Mouse (Mus musculus) heart, embryonic 12.5 days (tissue): ENCODE results near the gene Rgs7bp. TPM values are rescaled to one million over a fixed set of nuclear protein-coding genes. Genes with fewer than 3 reads are reported as not detected.

Experiments
- ATAC-seq: fragments of 200-750 bp; cut with Nextera tagmentation; 2 replicates; pipeline ENCODE4 v1.8.0; 2017; ENCODE audit warnings: moderate TSS enrichment, moderate library complexity; ENCODE audit not compliant: insufficient number of reproducible peaks, low FRiP score
- H3K27ac ChIP-seq: fragments of 300-500 bp; sonication (generic); 2 replicates; pipeline ENCODE4 v1.5.1; 2016; ENCODE audit warnings: mild to moderate bottlenecking, moderate library complexity; ENCODE audit not compliant: poor library complexity, severe bottlenecking
- H3K27me3 ChIP-seq: fragments of 300-500 bp; sonication (generic); replicated peaks from 2 replicates; pipeline ENCODE4 v1.6.1; 2016; ENCODE audit warnings: mild to moderate bottlenecking, moderate library complexity
- H3K36me3 ChIP-seq: fragments of 300-500 bp; sonication (generic); 2 replicates; pipeline ENCODE4 v1.6.1; 2016; ENCODE audit warnings: mild to moderate bottlenecking, moderate library complexity
- H3K4me1 ChIP-seq: fragments of 300-500 bp; sonication (generic); replicated peaks from 2 replicates; pipeline ENCODE4 v1.6.1; 2016; ENCODE audit warnings: mild to moderate bottlenecking
- H3K4me2 ChIP-seq: fragments of 300-500 bp; sonication (generic); 2 replicates; pipeline ENCODE4 v1.6.1; 2016; ENCODE audit warnings: mild to moderate bottlenecking, moderate library complexity
- H3K4me3 ChIP-seq: fragments of 300-500 bp; sonication (generic); 2 replicates; pipeline ENCODE4 v1.5.1; 2016; ENCODE audit warnings: mild to moderate bottlenecking
- H3K9ac ChIP-seq: fragments of 300-500 bp; sonication (generic); 2 replicates; pipeline ENCODE4 v1.6.1; 2016; ENCODE audit warnings: mild to moderate bottlenecking, moderate library complexity
- H3K9me3 ChIP-seq: fragments of 300-500 bp; sonication (generic); replicated peaks from 2 replicates; pipeline ENCODE4 v1.6.1; 2016; ENCODE audit warnings: mild to moderate bottlenecking, moderate library complexity
- WGBS: fragments of 180-500 bp; shearing (Covaris S2); methylation state at CpG from one replicate; pipeline ENCODE4 v1.1.7; 2016; 5-methylcytosine and 5-hydroxymethylcytosine counted together
- polyA plus RNA-seq: library from polyadenylated mRNA; unstranded; fragments of >200 nt; fragmentation: Nextera tagmentation; extraction: Ambion mirVana; gene quantifications from 2 replicates; pipeline ENCODE4 v1.2.1, GENCODE M21; 2016

The Rgs7bp gene
- polyA plus RNA-seq, 1 experiment from 2014 or later: 3.5 TPM

DNA sequence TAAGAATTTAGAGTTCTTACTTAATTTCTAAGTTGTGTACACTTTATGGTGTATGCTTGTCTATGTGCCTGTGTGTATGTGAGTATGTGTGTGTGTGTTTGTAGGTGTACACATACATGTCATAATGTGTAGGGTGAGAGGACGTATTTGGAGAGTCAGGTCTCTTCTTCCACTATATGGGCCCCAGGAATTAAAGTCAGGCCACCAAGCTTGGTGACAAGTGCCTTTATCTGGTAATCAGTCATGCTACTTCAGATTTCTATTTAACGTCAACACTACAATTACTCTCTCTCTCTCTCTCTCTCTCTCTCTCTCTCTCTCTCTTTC lies 51.9 kb downstream of the Rgs7bp start:
- Histone ChIP-seq H3K36me3 (no peaks in the 10 kb centered on the region), H3K27ac (no peak overlapping the region), H3K27me3 (no peaks in the 10 kb centered on the region), H3K9me3 (no peaks in the 10 kb centered on the region), H3K4me1 (no peaks in the 10 kb centered on the region), H3K9ac (no peak overlapping the region), H3K4me2 (no peak overlapping the region), H3K4me3 (no peak overlapping the region)
- WGBS: 53% methylated on average over 2 of the region's 2 CpGs
- no peak for ATAC-seq

DNA sequence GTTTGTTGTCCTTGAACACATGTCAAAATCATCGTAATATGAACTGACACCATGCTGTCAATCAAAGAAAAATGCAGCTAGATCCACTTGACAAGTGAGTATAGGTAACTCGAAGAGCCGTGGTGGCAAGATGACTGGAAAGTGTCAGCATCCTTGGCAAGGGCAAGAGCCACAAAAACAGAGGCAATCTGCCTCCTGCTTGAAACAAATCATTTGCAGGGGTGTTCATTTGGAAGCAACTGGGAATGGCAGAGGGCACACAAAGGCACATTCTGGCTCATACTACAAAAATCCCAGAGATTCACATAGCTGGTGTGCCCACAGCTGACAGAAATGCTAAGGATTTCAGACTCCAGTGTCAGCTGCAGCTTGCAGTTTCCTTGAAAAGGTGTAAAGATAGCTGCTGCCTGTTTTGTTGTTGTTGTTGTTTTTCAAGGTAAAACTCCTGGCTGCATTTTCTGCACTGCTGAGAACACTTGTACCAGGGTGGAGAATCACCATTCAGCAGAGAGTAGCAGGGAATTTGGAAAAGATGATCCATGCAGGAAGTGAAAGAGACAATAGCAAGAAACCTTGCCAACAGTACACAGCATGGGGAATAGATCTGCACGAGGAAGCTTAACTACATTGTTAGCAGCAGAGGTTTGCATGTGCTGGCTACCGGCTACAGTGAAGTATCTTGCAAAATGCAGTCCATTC lies 52.4 kb downstream of the Rgs7bp start:
- H3K4me3 ChIP-seq: no peak overlapping the region
- no peaks in the 10 kb centered on the region for H3K36me3 ChIP-seq
- WGBS: 71% methylated on average over 5 of the region's 5 CpGs
- no peak for ATAC-seq
- H3K4me1 ChIP-seq: no peaks in the 10 kb centered on the region
- H3K9me3 ChIP-seq: no peaks in the 10 kb centered on the region
- no peaks in the 10 kb centered on the region for H3K27me3 ChIP-seq
- no peak overlapping the region for H3K27ac ChIP-seq
- no peak overlapping the region for H3K4me2 ChIP-seq
- no peak overlapping the region for H3K9ac ChIP-seq

DNA sequence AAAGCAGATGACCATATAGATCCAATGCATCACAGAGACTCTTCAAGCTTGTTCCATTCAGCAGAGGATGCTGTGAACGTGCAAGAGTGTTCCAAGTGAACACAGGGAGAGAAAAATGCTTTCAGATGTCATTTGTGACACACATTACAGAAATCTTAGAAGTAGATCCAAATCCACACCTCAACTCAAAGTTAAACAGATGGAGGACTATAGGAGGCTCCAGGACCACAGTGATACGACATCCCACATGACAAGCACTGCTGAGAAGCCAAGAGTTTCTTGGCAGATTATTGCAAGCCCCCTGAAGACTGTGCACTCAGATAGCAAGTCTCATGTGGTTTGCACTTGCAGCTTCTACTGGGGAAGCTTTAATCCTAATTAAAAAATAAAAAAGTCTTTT lies 53.0 kb downstream of the Rgs7bp start:
- H3K4me1 ChIP-seq: no peaks in the 10 kb centered on the region
- no peak overlapping the region for H3K9ac ChIP-seq
- peaks cover 3% of the 10 kb centered on the region; the same call in 1 of the 2 replicates for H3K36me3 ChIP-seq
- H3K4me2 ChIP-seq: no peak overlapping the region
- no peak overlapping the region for H3K27ac ChIP-seq
- no peak for ATAC-seq
- no peak overlapping the region for H3K4me3 ChIP-seq
- H3K9me3 ChIP-seq: no peaks in the 10 kb centered on the region
- no peaks in the 10 kb centered on the region for H3K27me3 ChIP-seq
- WGBS: 59% methylated on average over 2 of the region's 2 CpGs

- no peak for ATAC-seq
- no peak overlapping the region for H3K4me3 ChIP-seq
- H3K4me1 ChIP-seq: no peaks in the 10 kb centered on the region
- no peaks in the 10 kb centered on the region for H3K9me3 ChIP-seq
- H3K36me3 ChIP-seq: no peaks in the 10 kb centered on the region
- H3K4me2 ChIP-seq: no peak overlapping the region
- H3K27ac ChIP-seq: no peak overlapping the region
- H3K9ac ChIP-seq: no peak overlapping the region
- WGBS: 49% methylated on average over 7 of the region's 7 CpGs
- H3K27me3 ChIP-seq: no peaks in the 10 kb centered on the region
These were observed 65.9 kb downstream of the Rgs7bp start for GRCm38 (mm10) chr13:104988811-104989258.

DNA sequence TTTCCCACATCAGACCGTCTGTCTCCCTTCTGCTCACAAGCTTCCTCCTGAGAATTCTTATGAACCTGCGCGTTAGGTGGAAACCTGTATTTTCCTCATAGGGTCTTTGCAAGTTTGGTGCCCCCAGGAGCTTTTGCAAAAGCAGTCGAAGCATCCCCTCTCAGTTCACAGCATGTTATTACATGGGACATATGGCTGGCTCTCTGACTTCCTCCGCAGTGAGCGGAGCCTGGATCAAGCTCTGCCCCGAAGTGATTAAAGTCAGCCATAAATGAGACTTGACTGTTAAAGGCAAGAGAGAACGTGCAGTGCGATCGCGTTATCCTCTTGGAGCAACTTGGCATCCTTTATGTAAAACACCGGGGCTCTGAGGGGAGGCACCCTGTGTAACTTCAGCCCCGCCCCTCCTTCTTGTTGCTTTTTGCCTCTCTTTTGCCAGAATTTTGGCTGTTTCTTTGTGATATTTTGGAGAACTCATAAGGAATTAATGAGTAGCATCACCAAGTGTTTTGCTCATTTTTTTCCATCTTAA lies 66.7 kb downstream of the Rgs7bp start:
- Histone ChIP-seq H3K9me3 (no peaks in the 10 kb centered on the region), H3K27me3 (no peaks in the 10 kb centered on the region), H3K9ac (no peak overlapping the region), H3K4me2 (no peak overlapping the region), H3K36me3 (no peaks in the 10 kb centered on the region), H3K27ac (no peak overlapping the region), H3K4me3 (no peak overlapping the region), H3K4me1 (no peaks in the 10 kb centered on the region)
- no peak for ATAC-seq
- 86% methylated on average over 13 of the region's 13 CpGs for WGBS

DNA sequence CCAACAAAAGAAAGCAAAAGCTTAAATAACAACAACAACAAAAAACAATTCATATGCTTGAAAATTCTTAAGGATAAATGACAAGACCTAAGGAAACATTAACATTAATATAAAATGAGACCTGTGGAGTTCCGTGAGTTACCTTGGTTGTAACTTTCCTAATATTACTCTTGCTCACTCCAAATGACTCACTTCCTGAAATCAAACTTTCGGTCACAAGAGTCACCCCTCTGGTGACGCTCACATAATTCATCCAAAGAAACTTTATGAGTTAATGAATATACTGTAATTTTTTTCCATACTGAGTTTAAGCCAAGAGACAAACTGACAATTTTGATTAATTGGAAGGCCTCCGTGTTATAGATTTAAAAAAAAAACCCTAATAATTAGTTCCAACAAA lies 69.0 kb downstream of the Rgs7bp start:
- H3K27ac ChIP-seq: no peak overlapping the region
- no peaks in the 10 kb centered on the region for H3K4me1 ChIP-seq
- WGBS: 84% methylated on average over 4 of the region's 4 CpGs
- H3K27me3 ChIP-seq: no peaks in the 10 kb centered on the region
- H3K4me3 ChIP-seq: no peak overlapping the region
- H3K36me3 ChIP-seq: peaks cover 12% of the 10 kb centered on the region
- no peak for ATAC-seq
- no peak overlapping the region for H3K9ac ChIP-seq
- no peak overlapping the region for H3K4me2 ChIP-seq
- no peaks in the 10 kb centered on the region for H3K9me3 ChIP-seq

DNA sequence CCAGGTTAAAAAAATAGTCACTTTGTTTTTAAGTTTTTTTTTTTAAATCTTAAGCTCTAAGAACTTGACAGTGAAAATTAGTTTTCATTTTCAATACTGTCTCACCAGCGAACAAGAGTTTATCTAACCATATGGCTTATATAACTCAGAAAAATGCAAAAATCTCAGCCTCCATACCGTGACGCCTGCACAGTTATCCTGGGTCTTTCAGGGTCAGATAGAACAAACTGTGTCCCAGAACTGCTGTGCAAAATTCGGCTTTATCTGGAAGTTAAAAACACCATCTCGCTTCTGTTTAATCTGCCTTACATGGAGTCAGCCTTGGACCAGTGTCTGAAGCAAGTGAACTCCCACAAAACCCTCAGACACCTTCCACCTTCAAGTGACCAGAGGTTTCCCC lies 70.7 kb downstream of the Rgs7bp start:
- no peaks in the 10 kb centered on the region for H3K27me3 ChIP-seq
- H3K36me3 ChIP-seq: peaks cover 13% of the 10 kb centered on the region
- H3K4me2 ChIP-seq: no peak overlapping the region
- ATAC-seq: no peak
- no peaks in the 10 kb centered on the region for H3K4me1 ChIP-seq
- 64% methylated on average over 5 of the region's 5 CpGs for WGBS
- H3K9ac ChIP-seq: no peak overlapping the region
- no peaks in the 10 kb centered on the region for H3K9me3 ChIP-seq
- no peak overlapping the region for H3K4me3 ChIP-seq
- H3K27ac ChIP-seq: no peak overlapping the region

- ATAC-seq: no peak
- H3K9me3 ChIP-seq: no peaks in the 10 kb centered on the region
- H3K4me1 ChIP-seq: 0 out of 2 replicates have a peak, but pooled peaks cover 2% of the 10 kb centered on the region
- WGBS: 86% methylated on average over 10 of the region's 10 CpGs
- H3K9ac ChIP-seq: no peak overlapping the region
- H3K36me3 ChIP-seq: peaks cover 13% of the 10 kb centered on the region
- no peak overlapping the region for H3K27ac ChIP-seq
- no peaks in the 10 kb centered on the region for H3K27me3 ChIP-seq
- H3K4me3 ChIP-seq: no peak overlapping the region
- no peak overlapping the region for H3K4me2 ChIP-seq
These were observed 71.9 kb downstream of the Rgs7bp start for GRCm38 (mm10) chr13:104982781-104983353.

DNA sequence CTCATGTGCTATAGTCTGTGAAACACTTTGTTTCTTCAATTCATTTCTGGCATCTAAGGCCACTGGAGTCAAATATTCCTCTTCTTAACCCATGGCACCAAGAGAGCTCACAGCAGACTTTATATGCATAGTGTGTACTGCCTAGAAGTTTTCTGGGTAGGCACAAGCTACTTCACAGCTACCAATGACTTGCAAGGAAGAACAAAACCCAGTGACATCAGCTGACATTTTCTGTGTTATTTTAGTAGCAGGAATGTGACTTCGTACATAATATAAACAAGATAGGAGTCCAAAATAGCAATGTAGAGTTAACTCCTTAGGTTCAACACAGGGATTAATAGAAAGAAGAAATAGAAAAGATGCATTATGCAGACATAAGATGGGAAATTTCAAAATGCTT lies 76.6 kb downstream of the Rgs7bp start:
- H3K27me3 ChIP-seq: no peaks in the 10 kb centered on the region
- H3K4me1 ChIP-seq: 0 out of 2 replicates have a peak, but pooled peaks cover 5% of the 10 kb centered on the region
- ATAC-seq: no peak
- no peaks in the 10 kb centered on the region for H3K9me3 ChIP-seq
- no peak overlapping the region for H3K9ac ChIP-seq
- H3K27ac ChIP-seq: no peak overlapping the region
- no peak overlapping the region for H3K4me3 ChIP-seq
- no peak overlapping the region for H3K4me2 ChIP-seq
- WGBS: 16% methylated on average over 1 of the region's 1 CpGs
- peaks cover 13% of the 10 kb centered on the region for H3K36me3 ChIP-seq

DNA sequence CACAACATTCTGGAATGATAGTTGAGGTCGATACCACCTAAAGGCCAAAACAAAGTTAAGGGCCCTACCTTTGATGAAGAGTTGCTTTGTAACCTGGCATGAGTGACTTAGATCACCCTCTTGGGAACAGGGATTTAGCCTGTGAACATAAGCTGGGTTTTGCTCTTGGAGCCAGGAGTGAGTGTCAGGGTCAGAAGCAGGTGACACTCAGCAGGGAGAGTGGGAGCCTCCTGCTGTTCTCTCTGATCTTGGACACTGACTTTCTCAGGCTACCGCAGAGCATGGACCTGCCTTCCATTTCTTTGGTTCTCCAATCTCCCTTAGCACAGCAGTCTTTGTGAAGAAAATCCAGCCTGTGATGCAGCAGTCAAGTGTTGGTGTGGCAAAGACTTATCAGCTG lies 87.2 kb downstream of the Rgs7bp start:
- ATAC-seq: no peak
- Histone ChIP-seq H3K9me3 (no peaks in the 10 kb centered on the region), H3K27me3 (no peaks in the 10 kb centered on the region), H3K4me2 (no peak overlapping the region), H3K4me1 (0 out of 2 replicates have a peak, but pooled peaks cover 4% of the 10 kb centered on the region), H3K9ac (no peak overlapping the region), H3K36me3 (no peaks in the 10 kb centered on the region), H3K4me3 (no peak overlapping the region), H3K27ac (no peak overlapping the region)
- 71% methylated on average over 2 of the region's 2 CpGs for WGBS

DNA sequence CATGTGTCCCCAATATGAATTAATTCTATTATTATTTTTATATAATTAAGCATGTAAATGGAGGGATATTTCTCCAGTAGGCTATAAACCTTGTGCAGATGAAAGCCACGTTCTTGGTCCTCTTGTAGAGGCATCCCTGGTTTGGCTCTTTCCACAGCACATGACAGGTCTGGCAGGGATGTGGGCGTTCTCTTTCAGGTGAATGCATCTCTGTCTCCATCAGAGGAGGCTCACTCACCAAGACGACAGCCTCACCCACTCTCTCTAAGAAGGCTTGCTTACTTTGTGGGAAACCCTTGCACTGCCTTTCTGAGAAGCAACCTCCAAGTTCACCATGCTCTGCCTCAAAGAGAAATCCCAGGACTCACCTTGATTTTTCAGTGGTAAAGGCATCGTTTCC lies 91.0 kb downstream of the Rgs7bp start:
- H3K4me1 ChIP-seq: peaks cover 18% of the 10 kb centered on the region; the same call in 1 of the 2 replicates
- no peaks in the 10 kb centered on the region for H3K27me3 ChIP-seq
- H3K4me3 ChIP-seq: no peak overlapping the region
- no peaks in the 10 kb centered on the region for H3K36me3 ChIP-seq
- no peak overlapping the region for H3K9ac ChIP-seq
- no peak overlapping the region for H3K4me2 ChIP-seq
- no peak overlapping the region for H3K27ac ChIP-seq
- 76% methylated on average over 4 of the region's 4 CpGs for WGBS
- ATAC-seq: no peak
- no peaks in the 10 kb centered on the region for H3K9me3 ChIP-seq
